Mouse (Mus musculus) left cerebral cortex, adult 11 months (tissue): ENCODE measurements at regions not wholly inside any gene's neighbourhood (a gene's known extent, or its start where the extent isn't known, plus 50 kb on each side); places are given as distances from the start of the nearest gene placed in this dataset.

Experiments
- DNase-seq: peaks from one replicate; pipeline ENCODE4 v3.0.0; 2022; ENCODE audit warnings: low spot score

GRCm38 (mm10) chr13:106100239-106100638 is 656.8 kb downstream of the Htr1a start:
- DNase-seq = no peak

- DNase-seq = no peak
Observed at GRCm38 (mm10) chr13:106142128-106142527, 698.7 kb downstream of the Htr1a start.

- peak; percentile 25 for DNase-seq
Observed at GRCm38 (mm10) chr13:106166377-106166776, 722.9 kb downstream of the Htr1a start.

GRCm38 (mm10) chr13:106173377-106173776 is 729.9 kb downstream of the Htr1a start:
- no peak for DNase-seq

GRCm38 (mm10) chr13:106174321-106174720 is 730.9 kb downstream of the Htr1a start:
- no peak for DNase-seq

- DNase-seq = no peak
Observed at GRCm38 (mm10) chr13:106180734-106181133, 737.3 kb downstream of the Htr1a start.
